Mouse (Mus musculus) neural tube, embryonic 12.5 days (tissue): ENCODE results near the gene Por. TPM values are rescaled to one million over a fixed set of nuclear protein-coding genes. Genes with fewer than 3 reads are reported as not detected.

ENCODE experiments used
- ATAC-seq: fragments of 200-750 bp; cut with Nextera tagmentation; 2 replicates; pipeline ENCODE4 v1.8.0; 2017; ENCODE audit warnings: low read depth, mild to moderate bottlenecking, moderate TSS enrichment, moderate library complexity; ENCODE audit not compliant: low FRiP score
- H3K27ac ChIP-seq: fragments of 300-500 bp; sonication (generic); 2 replicates; pipeline ENCODE4 v1.5.1; 2016
- H3K27me3 ChIP-seq: fragments of 300-500 bp; sonication (generic); replicated peaks from 2 replicates; pipeline ENCODE4 v1.6.1; 2016; ENCODE audit warnings: mild to moderate bottlenecking
- H3K36me3 ChIP-seq: fragments of 300-500 bp; sonication (generic); 2 replicates; pipeline ENCODE4 v1.6.1; 2016; ENCODE audit warnings: mild to moderate bottlenecking
- H3K4me1 ChIP-seq: fragments of 300-500 bp; sonication (generic); 2 replicates; pipeline ENCODE4 v1.6.1; 2016
- H3K4me2 ChIP-seq: fragments of 300-500 bp; sonication (generic); replicated peaks from 2 replicates; pipeline ENCODE4 v1.6.1; 2016; ENCODE audit warnings: mild to moderate bottlenecking
- H3K4me3 ChIP-seq: fragments of 300-500 bp; sonication (generic); 2 replicates; pipeline ENCODE4 v1.5.1; 2016
- H3K9ac ChIP-seq: fragments of 300-500 bp; sonication (generic); 2 replicates; pipeline ENCODE4 v1.6.1; 2016; ENCODE audit warnings: mild to moderate bottlenecking
- H3K9me3 ChIP-seq: fragments of 300-500 bp; sonication (generic); 2 replicates; pipeline ENCODE4 v1.6.1; 2016; ENCODE audit warnings: mild to moderate bottlenecking
- WGBS: fragments of 180-500 bp; shearing (Covaris S2); methylation state at CpG from one replicate; pipeline ENCODE4 v1.1.7; 2016; 5-methylcytosine and 5-hydroxymethylcytosine counted together
- polyA plus RNA-seq: library from polyadenylated mRNA; unstranded; fragments of >200 nt; fragmentation: Nextera tagmentation; extraction: Ambion mirVana; gene quantifications from 2 replicates; pipeline ENCODE4 v1.2.1, GENCODE M21; 2016

The Por gene
- polyA plus RNA-seq, 1 experiment from 2014 or later = 112 TPM

DNA sequence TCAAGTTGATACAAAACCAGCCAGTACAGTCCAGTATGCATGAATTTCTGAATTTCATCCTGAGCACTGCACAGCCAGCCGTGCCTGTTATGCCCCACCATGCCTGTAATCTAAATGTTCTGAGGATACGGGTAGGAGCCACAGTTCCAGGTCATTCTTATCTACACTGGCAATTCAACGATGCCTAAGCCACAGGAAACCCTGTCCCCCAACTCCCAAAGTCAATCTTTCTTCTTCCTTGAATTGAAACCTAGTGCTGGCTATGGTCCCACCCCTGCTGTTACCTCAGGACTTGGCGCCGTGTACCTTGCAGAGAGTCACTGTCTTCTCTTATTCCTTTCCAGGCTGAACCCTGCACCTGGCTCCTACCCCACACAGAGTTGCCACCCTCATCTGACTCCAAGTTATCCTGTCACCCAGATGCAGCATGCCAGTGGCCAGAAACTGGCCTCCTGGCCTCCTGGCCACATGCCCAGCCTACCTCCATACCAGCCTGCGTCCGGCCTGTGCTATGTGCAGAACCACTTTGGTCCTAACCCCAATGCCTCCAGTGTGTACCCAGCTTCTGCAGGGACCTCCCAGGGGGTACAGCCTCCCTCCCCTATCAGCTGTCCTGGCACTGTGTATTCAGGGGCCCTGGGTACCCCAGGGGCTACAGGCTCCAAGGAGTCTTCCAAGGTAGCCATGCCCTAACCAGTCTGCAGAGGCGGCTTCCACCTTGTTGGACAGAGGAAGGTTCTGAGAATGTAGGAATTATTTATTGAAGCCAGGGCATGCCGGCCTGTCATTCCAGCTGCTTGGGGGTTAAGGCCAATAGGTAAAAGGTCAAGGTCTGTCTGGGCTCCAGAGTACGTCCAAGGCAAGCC, 26.9 kb upstream of the Por start:
- no peak for ATAC-seq
- Histone ChIP-seq H3K27ac (no peak overlapping the region), H3K9ac (no peak overlapping the region), H3K36me3 (peaks cover 40% of the 10 kb centered on the region), H3K4me1 (no peaks in the 10 kb centered on the region), H3K27me3 (no peaks in the 10 kb centered on the region), H3K4me2 (no peak overlapping the region), H3K9me3 (no peaks in the 10 kb centered on the region), H3K4me3 (no peak overlapping the region)
- WGBS = 85% methylated on average over 10 of the region's 10 CpGs

DNA sequence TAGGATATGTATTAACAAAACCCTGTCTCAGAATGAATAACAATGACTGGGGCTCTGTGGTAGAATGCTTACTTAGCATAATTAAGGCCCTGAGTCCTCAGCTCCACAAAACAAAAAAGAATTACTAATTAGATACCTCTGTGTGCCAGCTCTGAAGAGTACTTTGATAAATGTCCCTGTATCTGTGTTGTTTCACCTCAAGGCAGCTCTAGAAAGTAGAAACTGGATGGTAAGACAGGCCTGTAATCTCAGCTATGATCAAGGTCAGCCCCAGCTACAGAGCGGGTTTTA, 26.3 kb upstream of the Por start:
- peaks cover 35% of the 10 kb centered on the region for H3K36me3 ChIP-seq
- no peak overlapping the region for H3K9ac ChIP-seq
- no peak overlapping the region for H3K27ac ChIP-seq
- WGBS = 96% methylated on average over 1 of the region's 1 CpGs
- no peaks in the 10 kb centered on the region for H3K27me3 ChIP-seq
- H3K4me1 ChIP-seq = no peaks in the 10 kb centered on the region
- no peak for ATAC-seq
- H3K4me3 ChIP-seq = no peak overlapping the region
- no peak overlapping the region for H3K4me2 ChIP-seq
- H3K9me3 ChIP-seq = no peaks in the 10 kb centered on the region

DNA sequence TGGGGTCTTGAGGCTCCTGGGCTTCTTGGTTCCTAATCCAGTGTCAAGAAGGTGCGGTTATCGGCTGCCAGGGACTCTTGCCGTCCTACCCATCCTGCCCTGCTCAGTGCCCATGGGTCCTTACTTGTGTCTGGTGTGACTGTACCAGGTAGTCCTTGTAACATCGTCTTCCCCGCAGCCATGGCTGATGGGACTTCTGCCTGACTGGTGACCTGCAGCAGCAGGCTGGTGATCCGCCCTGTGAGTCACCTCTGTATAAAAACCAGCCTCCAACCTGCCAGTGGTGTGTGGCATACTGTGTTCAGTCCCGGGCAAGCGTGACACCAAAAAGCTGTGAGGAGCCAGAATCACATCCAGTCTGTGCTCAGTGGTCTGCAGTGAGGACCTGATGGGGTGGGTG, 26.0 kb upstream of the Por start:
- no peak for ATAC-seq
- Histone ChIP-seq H3K27ac (no peak overlapping the region), H3K27me3 (no peaks in the 10 kb centered on the region), H3K9ac (no peak overlapping the region), H3K4me2 (no peak overlapping the region), H3K36me3 (peaks cover 31% of the 10 kb centered on the region), H3K4me3 (no peak overlapping the region), H3K4me1 (no peaks in the 10 kb centered on the region), H3K9me3 (no peaks in the 10 kb centered on the region)
- WGBS = 91% methylated on average over 8 of the region's 8 CpGs

DNA sequence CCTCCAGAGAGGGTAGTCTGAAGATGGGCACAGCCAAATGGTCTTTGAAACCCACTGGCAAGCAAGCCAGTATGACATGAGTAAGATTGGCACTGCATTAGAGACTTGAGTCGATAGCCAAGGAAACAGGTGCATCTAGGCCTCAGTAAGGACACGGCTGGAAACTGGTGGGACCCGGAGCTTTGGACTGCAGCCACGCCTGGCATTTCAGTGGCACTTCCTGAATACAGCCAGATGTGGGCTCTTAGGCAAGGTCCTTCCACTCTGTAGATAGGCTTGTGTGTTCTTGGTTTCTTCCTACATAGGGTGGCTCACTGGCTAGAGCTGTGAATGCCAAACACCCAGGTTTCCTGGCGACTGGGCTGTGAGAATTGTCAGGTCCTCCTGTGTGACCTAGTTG, 24.5 kb upstream of the Por start:
- Histone ChIP-seq H3K36me3 (peaks cover 17% of the 10 kb centered on the region), H3K4me1 (no peaks in the 10 kb centered on the region), H3K27me3 (no peaks in the 10 kb centered on the region), H3K4me3 (no peak overlapping the region), H3K9ac (no peak overlapping the region), H3K4me2 (no peak overlapping the region), H3K27ac (no peak overlapping the region), H3K9me3 (no peaks in the 10 kb centered on the region)
- WGBS = 91% methylated on average over 5 of the region's 5 CpGs
- ATAC-seq = no peak

DNA sequence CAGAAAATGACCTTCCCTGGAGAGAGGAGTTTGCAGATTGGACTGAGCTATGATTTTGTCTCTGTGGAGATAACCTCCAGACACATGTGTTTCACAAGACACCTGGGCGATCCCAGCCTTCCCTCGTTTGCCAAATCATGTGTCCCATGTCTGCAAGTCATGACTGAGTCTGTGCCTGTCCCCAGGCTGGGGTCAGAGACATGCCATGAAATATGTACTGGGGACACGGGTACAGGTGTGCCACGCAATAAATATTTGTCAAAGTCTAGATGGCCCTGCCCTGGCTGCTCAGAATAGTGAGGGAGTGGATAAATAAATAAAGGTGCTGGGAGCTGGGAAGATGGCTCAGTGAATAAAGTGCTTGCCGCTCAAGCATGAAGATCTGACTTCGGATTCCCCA, 23.8 kb upstream of the Por start:
- no peak for ATAC-seq
- H3K36me3 ChIP-seq = peaks cover 15% of the 10 kb centered on the region
- 88% methylated on average over 6 of the region's 6 CpGs for WGBS
- H3K4me1 ChIP-seq = no peaks in the 10 kb centered on the region
- H3K4me3 ChIP-seq = no peak overlapping the region
- no peak overlapping the region for H3K27ac ChIP-seq
- no peak overlapping the region for H3K4me2 ChIP-seq
- no peaks in the 10 kb centered on the region for H3K27me3 ChIP-seq
- no peak overlapping the region for H3K9ac ChIP-seq
- H3K9me3 ChIP-seq = no peaks in the 10 kb centered on the region

DNA sequence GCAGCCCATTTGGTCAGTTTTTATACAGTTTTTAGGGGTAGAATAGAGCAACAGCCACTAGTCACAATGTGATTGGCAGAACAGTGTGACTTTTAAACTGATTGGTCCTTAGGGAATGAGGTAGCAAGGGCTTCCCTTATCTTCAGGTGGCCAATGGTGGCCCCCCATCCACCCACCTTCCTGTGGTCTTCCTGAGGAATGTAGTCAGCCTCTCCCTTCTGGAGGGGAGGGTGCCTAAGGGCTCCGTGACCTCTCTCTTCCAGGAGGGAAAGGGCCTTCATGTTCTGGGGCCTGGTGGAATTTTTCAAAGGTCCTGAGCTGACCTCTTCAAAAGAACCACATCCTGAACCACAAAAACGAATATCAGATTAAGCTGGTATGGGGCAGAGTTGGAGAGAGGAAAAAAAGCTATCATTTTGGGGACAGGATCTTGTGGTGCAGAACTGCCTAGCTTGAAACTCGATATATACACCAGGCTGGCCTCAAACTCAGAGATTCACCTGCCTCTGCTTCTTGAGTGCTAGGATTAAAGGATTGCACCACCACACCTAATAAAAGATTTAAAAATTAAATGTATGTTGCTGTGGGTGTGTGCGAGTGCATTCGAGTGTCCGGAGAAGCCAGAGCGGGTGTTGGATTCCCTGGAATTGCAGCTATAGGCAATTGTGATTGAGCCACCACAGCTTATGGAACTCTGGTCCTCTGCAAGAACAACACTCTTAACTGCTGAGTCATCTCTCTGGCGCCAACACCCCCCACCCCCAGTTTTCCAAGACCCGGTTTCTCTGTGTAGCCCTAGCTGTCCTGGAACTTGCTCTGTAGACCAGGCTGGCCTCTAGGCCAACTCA, 21.1 kb upstream of the Por start:
- Histone ChIP-seq H3K9ac (no peak overlapping the region), H3K36me3 (0 out of 2 replicates have a peak, but pooled peaks cover 2% of the 10 kb centered on the region), H3K4me1 (no peaks in the 10 kb centered on the region), H3K4me3 (no peak overlapping the region), H3K27me3 (no peaks in the 10 kb centered on the region), H3K27ac (no peak overlapping the region), H3K9me3 (no peaks in the 10 kb centered on the region), H3K4me2 (no peak overlapping the region)
- no peak for ATAC-seq
- WGBS = 87% methylated on average over 9 of the region's 9 CpGs

DNA sequence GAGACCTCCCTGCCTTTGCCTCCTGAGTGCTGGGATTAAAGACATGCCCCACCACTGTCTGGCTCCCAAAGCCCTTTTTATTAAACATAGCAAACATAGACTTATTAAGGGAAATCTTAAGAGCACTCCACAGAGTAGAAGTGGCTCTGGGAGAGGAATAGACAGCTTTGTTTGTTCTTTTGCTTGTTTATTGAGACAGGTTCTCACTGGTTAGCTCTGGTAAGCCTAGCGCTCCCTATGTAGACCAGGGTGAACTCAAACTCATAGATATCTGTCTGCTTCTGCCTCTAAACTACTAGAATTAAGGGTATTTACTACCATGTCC, 20.6 kb upstream of the Por start:
- no peaks in the 10 kb centered on the region for H3K4me1 ChIP-seq
- H3K4me2 ChIP-seq = no peak overlapping the region
- H3K27ac ChIP-seq = no peak overlapping the region
- no peak for ATAC-seq
- H3K9me3 ChIP-seq = no peaks in the 10 kb centered on the region
- no peaks in the 10 kb centered on the region for H3K36me3 ChIP-seq
- WGBS = 96% methylated on average over 1 of the region's 1 CpGs
- no peaks in the 10 kb centered on the region for H3K27me3 ChIP-seq
- H3K9ac ChIP-seq = no peak overlapping the region
- no peak overlapping the region for H3K4me3 ChIP-seq

DNA sequence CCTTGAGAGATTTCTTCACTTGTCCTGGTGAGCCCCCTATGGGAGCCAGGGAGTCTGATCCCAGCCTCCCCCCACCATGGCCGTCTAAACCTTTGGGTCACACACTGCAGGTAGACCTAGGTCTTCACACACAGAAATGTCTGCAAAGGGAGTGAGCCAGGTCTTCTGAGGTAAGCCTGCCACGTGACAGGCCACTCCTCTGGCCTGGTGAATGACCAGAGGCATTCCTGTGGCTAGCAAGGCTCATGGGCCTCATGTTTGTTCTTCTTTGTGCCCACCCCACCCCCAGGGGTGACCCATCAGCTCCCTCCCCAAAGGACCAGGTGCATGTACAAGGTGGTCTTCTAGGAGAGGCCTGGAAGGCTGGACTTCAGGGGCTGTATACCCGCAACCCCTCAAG, 18.3 kb upstream of the Por start:
- no peak overlapping the region for H3K9ac ChIP-seq
- no peak overlapping the region for H3K4me2 ChIP-seq
- WGBS = 78% methylated on average over 3 of the region's 3 CpGs
- H3K4me3 ChIP-seq = no peak overlapping the region
- no peaks in the 10 kb centered on the region for H3K36me3 ChIP-seq
- no peak for ATAC-seq
- H3K27me3 ChIP-seq = no peaks in the 10 kb centered on the region
- no peaks in the 10 kb centered on the region for H3K4me1 ChIP-seq
- H3K27ac ChIP-seq = no peak overlapping the region
- no peaks in the 10 kb centered on the region for H3K9me3 ChIP-seq

DNA sequence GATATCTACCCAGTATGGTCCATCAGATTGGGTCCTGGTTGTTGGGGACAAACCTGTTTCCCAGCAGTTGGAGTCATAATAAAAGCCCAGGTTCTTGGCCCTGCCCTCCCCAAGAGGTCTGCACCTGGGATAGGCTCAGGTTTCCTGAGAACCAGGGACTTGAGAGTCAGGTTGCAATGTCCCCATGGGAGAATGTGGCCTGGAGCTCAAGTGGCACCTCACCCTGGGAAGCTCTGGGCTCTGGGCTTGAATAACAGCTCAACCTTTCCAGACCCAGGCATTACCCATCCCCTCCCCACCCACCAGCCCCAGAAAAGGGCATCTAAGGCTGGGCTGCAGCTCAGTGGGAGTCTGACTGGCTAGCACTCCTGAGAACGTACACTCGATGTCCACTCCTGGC, 16.6 kb upstream of the Por start:
- Histone ChIP-seq H3K4me1 (no peaks in the 10 kb centered on the region), H3K36me3 (no peaks in the 10 kb centered on the region), H3K9ac (no peak overlapping the region), H3K9me3 (no peaks in the 10 kb centered on the region), H3K27me3 (no peaks in the 10 kb centered on the region), H3K4me2 (no peak overlapping the region), H3K27ac (no peak overlapping the region), H3K4me3 (no peak overlapping the region)
- ATAC-seq = no peak
- WGBS = 62% methylated on average over 2 of the region's 2 CpGs

DNA sequence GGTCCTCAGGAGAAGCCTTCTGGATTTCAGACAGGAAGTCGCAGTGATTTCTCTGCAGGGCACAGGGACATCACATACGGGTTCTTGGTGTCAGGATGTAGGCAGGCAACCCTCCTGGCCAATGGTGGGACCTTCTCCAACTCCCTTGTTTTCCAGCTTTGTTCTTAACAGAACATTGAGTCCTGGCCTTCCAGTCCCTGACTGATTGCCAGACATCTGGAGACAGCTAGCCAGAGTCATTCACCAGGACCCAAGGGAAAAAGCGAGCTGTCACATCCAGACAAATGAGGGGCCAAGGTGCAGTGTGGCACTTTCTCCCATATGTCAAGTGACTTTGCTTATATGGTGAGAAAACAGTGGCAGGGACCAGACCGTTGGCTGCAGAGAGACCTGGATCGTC, 13.8 kb upstream of the Por start:
- H3K4me2 ChIP-seq = no peak overlapping the region
- no peak overlapping the region for H3K27ac ChIP-seq
- 78% methylated on average over 5 of the region's 5 CpGs for WGBS
- no peaks in the 10 kb centered on the region for H3K4me1 ChIP-seq
- H3K36me3 ChIP-seq = no peaks in the 10 kb centered on the region
- H3K9ac ChIP-seq = no peak overlapping the region
- H3K27me3 ChIP-seq = no peaks in the 10 kb centered on the region
- H3K9me3 ChIP-seq = no peaks in the 10 kb centered on the region
- no peak overlapping the region for H3K4me3 ChIP-seq
- no peak for ATAC-seq

DNA sequence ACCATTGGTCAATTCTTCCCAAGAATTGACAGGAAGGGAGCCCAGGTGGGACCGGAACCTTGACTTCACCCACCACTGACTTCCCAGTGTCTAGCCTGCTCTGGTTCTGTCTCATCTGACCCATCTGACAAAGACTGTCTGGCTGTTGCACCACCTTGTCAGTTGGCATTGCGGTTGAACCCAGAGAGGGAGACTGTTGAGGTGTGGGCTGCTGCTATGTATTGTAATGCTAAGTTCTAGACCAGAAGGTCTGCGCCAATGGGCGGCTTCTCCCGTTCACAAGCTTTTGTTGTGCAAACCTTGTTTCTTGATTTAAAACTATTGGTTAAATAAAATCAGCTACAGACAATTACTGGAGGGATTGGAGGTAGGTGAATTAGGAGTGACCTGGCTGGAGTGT, 12.7 kb upstream of the Por start:
- Histone ChIP-seq H3K4me2 (no peak overlapping the region), H3K36me3 (no peaks in the 10 kb centered on the region), H3K4me1 (no peaks in the 10 kb centered on the region), H3K27me3 (no peaks in the 10 kb centered on the region), H3K9ac (no peak overlapping the region), H3K9me3 (no peaks in the 10 kb centered on the region), H3K27ac (no peak overlapping the region), H3K4me3 (no peak overlapping the region)
- no peak for ATAC-seq
- 76% methylated on average over 5 of the region's 5 CpGs for WGBS

DNA sequence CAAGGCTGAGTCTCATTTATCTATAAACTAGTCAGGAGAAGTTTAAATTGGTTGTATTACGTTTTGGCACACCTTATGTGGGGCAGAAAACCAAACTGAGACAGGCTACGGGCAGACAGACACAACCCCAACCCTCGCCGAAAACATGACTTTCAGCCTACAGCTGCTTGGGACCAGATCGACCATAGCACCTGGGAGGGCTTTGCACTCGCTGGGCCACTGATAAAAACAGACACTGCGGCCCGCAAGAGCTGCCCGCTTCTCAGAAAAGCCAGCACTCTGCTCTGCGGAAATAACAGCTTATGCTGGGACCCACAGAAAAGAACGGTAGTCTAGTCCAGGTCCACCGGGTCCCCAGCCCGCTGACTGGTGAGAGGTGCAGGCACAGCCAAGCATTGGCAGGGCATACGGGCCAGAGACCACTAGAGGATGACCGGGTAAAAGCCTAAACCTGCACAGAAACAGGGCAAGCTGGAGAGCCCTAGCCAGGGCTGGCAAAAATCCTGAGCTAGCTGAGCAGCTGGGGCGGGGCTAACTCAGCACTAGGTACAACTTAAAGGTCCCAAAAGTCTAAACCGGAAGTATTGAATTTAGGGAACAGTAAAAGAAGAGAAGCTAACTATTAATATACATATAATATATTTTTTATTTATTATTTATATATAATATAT, 12.0 kb upstream of the Por start:
- ATAC-seq = no peak
- WGBS = 60% methylated on average over 17 of the region's 17 CpGs
- H3K9ac ChIP-seq = no peak overlapping the region

More for the DNA sequence above, 12.0 kb upstream of the Por start:
- Histone ChIP-seq H3K4me2 (no peak overlapping the region), H3K4me1 (no peaks in the 10 kb centered on the region), H3K36me3 (no peaks in the 10 kb centered on the region), H3K4me3 (no peak overlapping the region), H3K9me3 (no peaks in the 10 kb centered on the region), H3K27me3 (no peaks in the 10 kb centered on the region), H3K27ac (no peak overlapping the region)
